7 mouse cellular contexts compared by ENCODE assay signal in genomic region chr7:75863248-75863911, GRCm38 (mm10). TPM values are rescaled to one million over a fixed set of nuclear protein-coding genes. Genes with fewer than 3 reads are reported as not detected.
A peak's percentile ranks its signal among the peaks of the same experiment; 100 is the strongest.
DNase-seq lines count a peak whose midpoint lies in the region; ATAC-seq lines count a peak whose summit lies in the region.
"Not testable (repeated sequence)": the region's sequence is repeated elsewhere in the genome, so short reads cannot be mapped to it uniquely, and the experiment has no call there.

No protein-coding gene starts in this region.

- H3K4me3 ChIP-seq in liver, embryonic 13.5 days (replicated peaks); liver, embryonic 16.5 days (ENCODE audit: low read depth, low read length): not testable (repeated sequence)

- peak; percentile 64 for ATAC-seq in common myeloid progenitor, adult 5-6 weeks (replicated peaks; ENCODE audit: low read depth, poor library complexity, severe bottlenecking)
- ATAC-seq in erythroid progenitor cell, adult 5-6 weeks (replicated peaks; ENCODE audit: low FRiP score, poor library complexity, severe bottlenecking): peak; percentile 80
- ATAC-seq in liver, embryonic 13.5 days (ENCODE audit: low read depth): peak; percentile 96
- ATAC-seq in liver, embryonic 16.5 days (ENCODE audit: low read depth): peak; percentile 93
- peak; percentile 85 for ATAC-seq in megakaryocyte-erythroid progenitor cell, adult 5-6 weeks (replicated peaks; ENCODE audit: low FRiP score, low TSS enrichment, poor library complexity, severe bottlenecking)

- H3K36me3 ChIP-seq in liver, embryonic 13.5 days: peaks cover 56% of the 10 kb centered on the region
- H3K36me3 ChIP-seq in liver, embryonic 16.5 days (ENCODE audit: control insufficient read depth, insufficient read depth): peaks cover 31% of the 10 kb centered on the region

- H3K9ac ChIP-seq in liver, embryonic 13.5 days: peak overlapping the region; percentile 45; the same call in 1 of the 2 replicates
- H3K9ac ChIP-seq in liver, embryonic 16.5 days (ENCODE audit: low read depth, low read length): not testable (repeated sequence)

- not testable (repeated sequence) for H3K9me3 ChIP-seq in liver, embryonic 13.5 days (replicated peaks); liver, embryonic 16.5 days (replicated peaks; ENCODE audit: control insufficient read depth, low read length)

- 67% methylated on average over 5 of the region's 5 CpGs for WGBS in liver, embryonic 13.5 days (ENCODE audit: insufficient replicate concordance)
- WGBS in liver, embryonic 16.5 days (ENCODE audit: insufficient replicate concordance): 58% methylated on average over 5 of the region's 5 CpGs

- H3K4me2 ChIP-seq in liver, embryonic 13.5 days: peak overlapping the region; percentile 53
- peak overlapping the region; percentile 42 for H3K4me2 ChIP-seq in liver, embryonic 16.5 days (ENCODE audit: low read depth, low read length)

- peak; percentile 32 for DNase-seq in brain, adult 2 months (ENCODE audit: low read depth, low spot score)
- peak; percentile 58 for DNase-seq in liver
- DNase-seq in liver, embryonic 13.5 days: not testable (repeated sequence)

- H3K27me3 ChIP-seq in liver, embryonic 13.5 days; liver, embryonic 16.5 days (ENCODE audit: control insufficient read depth, insufficient read depth, low read depth, low read length): not testable (repeated sequence)

- H3K4me1 ChIP-seq in liver, embryonic 13.5 days (replicated peaks): peaks cover 79% of the 10 kb centered on the region
- H3K4me1 ChIP-seq in liver, embryonic 16.5 days (ENCODE audit: control insufficient read depth, low read depth, low read length): peaks cover 36% of the 10 kb centered on the region

- H3K27ac ChIP-seq in liver, embryonic 13.5 days: peak overlapping the region; percentile 90
- H3K27ac ChIP-seq in liver, embryonic 16.5 days (ENCODE audit: low read length): peak overlapping the region; percentile 84

RNA-seq across cellular contexts. Expression of gene Klhl25, which starts 15.3 kb away (rescaled TPM):
- 6.3 and 8.3 TPM in 2 replicates for total RNA-seq in common myeloid progenitor, adult 5-6 weeks (2017)
- 8.6 and 28.1 TPM in 2 replicates for total RNA-seq in erythroid progenitor cell, adult 5-6 weeks (2015; ENCODE audit: low replicate concordance)
- total RNA-seq in erythroid progenitor cell, adult 5-6 weeks (2017; ENCODE audit: low replicate concordance): 25.9 and 41.9 TPM in 2 replicates
- 10.3 and 11.3 TPM in 2 replicates for polyA plus RNA-seq in liver, embryonic 13.5 days (2015; fragmentation: Nextera tagmentation; extraction: Ambion mirVana)
- 19.4 and 22.5 TPM in 2 replicates for polyA plus RNA-seq in liver, embryonic 16.5 days (2015; fragmentation: Nextera tagmentation; extraction: Ambion mirVana)
- 4.5 and 5.9 TPM in 2 replicates for total RNA-seq in megakaryocyte-erythroid progenitor cell, adult 5-6 weeks (2014; fragmentation: Nextera tagmentation)
- total RNA-seq in megakaryocyte-erythroid progenitor cell, adult 5-6 weeks (2017): 4.0 and 4.3 TPM in 2 replicates
